Mouse (Mus musculus) spleen, postnatal 10 days (tissue): ENCODE data around the gene Arap1.

Experiments
- DNase-seq, 2 experiments: peaks; one replicate each; pipeline ENCODE4 v3.0.0; 2021 to 2022; ENCODE audit warnings: low spot score in 2 of 2

Arap1 gene

GRCm38 (mm10) chr7:101326006-101326405, 21.9 kb upstream of the Arap1 start:
- no peak for DNase-seq

GRCm38 (mm10) chr7:101327263-101327662, 20.6 kb upstream of the Arap1 start:
- DNase-seq, result no peak

- no peak for DNase-seq
These were observed 20.1 kb upstream of the Arap1 start for GRCm38 (mm10) chr7:101327786-101328185.

- no peak for DNase-seq
These were observed 19.2 kb upstream of the Arap1 start for GRCm38 (mm10) chr7:101328621-101329158.

GRCm38 (mm10) chr7:101329606-101330005, 18.3 kb upstream of the Arap1 start:
- no peak for DNase-seq

GRCm38 (mm10) chr7:101330074-101330840, 17.6 kb upstream of the Arap1 start:
- DNase-seq, result no peak

DNA sequence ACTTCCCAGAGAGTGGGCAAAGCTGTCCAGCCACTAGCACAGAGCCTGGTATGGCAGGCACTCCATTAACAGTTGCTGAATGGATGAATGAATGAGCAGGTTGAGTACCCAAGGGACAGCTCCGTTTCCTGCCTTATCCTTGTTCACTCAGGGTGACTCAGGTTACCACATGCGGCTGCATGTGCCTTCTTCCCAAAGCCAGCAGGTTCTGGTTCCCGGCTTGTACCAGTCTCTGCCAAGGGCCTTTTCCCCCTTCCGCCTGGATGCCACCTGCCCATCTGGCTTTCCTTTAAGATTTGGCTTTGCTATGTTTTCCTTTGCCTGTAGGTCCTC, 17.1 kb upstream of the Arap1 start:
- no peak for DNase-seq

DNA sequence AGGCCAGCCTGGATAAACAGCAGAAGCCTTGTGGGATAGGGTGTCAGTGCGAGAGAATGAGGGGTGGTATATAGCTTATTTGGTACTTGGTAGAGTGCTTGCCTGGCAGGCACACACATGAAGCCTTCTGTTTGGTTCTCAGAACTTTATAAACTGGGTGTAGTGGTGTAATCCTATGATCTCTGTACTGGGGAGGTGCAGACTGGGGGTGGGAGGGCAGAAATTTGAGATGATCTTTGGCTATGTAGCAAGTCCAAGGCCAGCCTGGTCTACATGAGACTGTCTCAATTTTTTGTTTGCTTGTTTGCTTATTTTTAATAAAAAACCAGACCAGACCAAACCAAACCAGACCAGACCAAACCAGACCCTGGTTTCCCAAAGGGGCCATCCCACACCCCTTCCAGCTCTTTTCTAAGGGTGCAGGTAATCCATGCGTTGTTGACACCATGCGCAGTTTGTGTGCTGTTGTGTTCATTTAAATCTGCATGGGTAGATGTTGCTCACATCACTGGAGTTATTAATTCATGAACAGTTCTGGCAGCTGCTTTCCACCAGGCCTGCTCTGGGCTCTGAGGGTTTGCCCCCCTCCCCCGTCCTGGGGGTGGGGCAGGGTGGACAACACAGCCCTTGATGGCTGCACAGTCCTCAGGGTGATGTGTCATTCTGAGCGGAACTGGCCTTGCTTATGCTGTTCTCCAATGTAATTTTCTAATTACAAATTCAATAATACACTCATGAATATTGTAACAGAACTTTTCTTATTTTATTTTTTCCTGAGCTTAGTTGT, 15.6 kb upstream of the Arap1 start:
- no peak for DNase-seq

GRCm38 (mm10) chr7:101335228-101335627, 12.6 kb upstream of the Arap1 start:
- DNase-seq, result no peak

DNA sequence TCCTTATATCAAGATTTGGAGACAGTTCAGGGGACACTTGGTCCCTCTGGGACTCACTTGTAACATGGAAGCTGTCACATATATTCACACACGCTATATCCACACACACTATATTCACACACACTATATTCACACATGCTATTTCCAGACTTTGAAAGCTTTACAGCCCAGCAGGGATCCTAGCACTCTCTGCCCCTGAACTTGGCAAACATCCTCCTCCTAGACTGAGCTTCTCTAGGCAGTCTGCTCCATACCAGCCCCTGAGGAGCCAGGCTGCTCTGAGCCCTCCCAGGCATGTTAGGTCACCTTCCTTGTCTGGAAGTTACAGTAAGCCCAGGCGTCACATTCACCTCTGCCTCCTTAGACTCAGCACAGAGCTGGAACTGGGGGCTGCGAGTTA, 11.2 kb upstream of the Arap1 start:
- no peak for DNase-seq

DNA sequence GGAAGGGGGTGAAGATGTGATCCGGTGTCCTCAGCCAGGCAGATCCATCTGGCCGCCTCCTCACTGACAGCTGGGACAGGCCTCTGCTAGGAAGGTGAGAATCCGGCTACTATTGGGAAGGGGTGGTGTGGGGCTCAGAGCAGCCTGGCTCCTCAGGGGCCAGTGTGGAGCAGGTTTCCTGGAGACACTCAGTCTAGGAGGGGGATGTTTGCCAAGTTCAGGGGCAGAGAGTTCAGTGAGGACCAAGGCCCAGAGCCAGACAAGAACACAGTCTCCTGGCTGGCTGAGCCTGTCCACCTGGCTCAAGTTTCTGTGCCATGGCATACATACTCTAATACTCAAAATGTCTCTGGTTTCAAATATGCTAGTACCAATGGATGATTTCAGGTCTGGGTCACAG, 10.5 kb upstream of the Arap1 start:
- no peak for DNase-seq

- no peak for DNase-seq
These were observed 6.5 kb upstream of the Arap1 start for GRCm38 (mm10) chr7:101341405-101341804.

DNA sequence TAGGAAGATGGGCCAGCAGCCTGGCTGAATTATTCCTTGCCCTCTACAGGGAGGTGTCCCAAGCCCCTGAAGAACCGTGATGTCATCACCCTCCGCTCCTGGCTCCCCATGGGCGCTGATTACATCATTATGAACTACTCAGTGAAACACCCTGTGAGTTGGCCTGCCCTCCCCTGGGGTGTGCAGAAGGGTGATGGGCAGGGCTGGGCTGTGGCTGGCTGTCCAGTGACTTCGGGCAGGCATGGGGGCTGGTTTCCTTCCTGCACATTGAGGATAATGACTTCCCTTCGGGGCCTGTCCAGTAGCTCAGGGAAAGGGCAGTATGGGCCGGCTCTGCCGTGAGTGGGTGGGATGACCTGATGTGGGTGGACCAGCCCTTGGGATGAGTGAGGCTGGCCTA, 4.7 kb upstream of the Arap1 start:
- DNase-seq, result no peak

- DNase-seq, result no peak
These were observed 3.0 kb upstream of the Arap1 start for GRCm38 (mm10) chr7:101344892-101345291.

GRCm38 (mm10) chr7:101346991-101347390, 876 bp upstream of the Arap1 start:
- DNase-seq, result no peak

- no peak for DNase-seq
These were observed 445 bp downstream of the Arap1 start for GRCm38 (mm10) chr7:101348312-101348711.

DNA sequence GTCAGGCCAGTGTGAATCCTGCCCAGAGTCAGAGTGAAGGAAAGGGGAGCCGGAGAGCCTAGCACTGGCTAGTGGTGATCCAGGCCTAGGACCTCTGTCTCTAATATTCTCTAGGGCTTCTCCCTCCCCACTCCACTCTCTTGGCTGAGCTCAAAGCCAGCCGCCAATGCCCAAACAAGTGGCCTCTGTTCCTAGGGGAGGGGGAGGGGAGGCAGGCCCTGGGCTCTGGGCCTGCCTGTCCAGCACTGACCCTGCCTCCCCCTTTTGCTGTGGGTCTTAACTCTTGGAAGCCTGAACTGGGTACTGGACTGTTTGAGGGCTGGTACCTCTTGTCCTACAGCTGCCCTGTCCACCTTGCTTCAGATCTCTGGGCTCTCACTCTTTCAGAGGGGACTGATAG, 2.0 kb downstream of the Arap1 start:
- no peak for DNase-seq

- DNase-seq, result no peak
These were observed 4.5 kb downstream of the Arap1 start for GRCm38 (mm10) chr7:101352404-101352803.

GRCm38 (mm10) chr7:101354423-101354822, 6.6 kb downstream of the Arap1 start:
- DNase-seq, result no peak

- no peak for DNase-seq
These were observed 7.8 kb downstream of the Arap1 start for GRCm38 (mm10) chr7:101355551-101356100.

DNA sequence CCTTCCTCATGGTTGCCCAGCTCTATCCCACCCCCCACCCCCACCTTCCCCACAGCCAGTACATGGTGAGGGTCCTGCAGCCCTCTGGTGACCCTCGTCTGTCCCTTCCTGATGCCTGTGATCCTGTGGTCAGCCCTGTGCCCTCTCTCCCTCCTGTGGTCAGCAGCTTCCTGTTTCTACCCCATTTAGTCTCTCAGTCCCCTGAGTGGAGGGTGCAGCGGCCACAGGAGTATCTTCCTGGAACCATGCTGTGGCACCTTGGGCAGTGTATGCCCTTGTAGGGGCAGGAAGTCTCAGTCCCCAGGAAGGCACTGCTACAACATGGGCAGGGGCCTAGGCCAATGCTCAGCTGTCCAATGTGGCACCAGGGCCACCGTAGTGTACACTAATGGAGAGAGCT, 9.0 kb downstream of the Arap1 start:
- DNase-seq, result no peak

DNA sequence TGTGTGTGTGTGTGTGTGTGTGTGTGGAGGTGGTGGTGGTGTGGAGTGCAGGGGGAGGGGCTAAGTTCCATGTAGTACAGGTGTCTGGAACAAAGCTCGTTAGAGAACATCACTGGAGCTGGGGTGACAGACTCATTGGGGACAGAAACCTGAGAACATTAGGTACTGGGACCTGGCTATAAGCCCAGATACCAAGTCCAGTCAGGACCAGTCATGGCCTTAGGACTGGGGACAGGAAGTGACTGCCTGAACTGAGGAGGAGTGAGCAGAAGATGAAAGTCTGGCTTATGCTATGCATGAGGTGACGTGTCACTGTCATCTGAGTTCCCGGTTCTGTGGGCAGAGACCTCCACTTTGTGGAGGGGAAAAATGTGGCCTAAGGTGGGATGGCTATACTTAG, 12.5 kb downstream of the Arap1 start:
- no peak for DNase-seq

DNA sequence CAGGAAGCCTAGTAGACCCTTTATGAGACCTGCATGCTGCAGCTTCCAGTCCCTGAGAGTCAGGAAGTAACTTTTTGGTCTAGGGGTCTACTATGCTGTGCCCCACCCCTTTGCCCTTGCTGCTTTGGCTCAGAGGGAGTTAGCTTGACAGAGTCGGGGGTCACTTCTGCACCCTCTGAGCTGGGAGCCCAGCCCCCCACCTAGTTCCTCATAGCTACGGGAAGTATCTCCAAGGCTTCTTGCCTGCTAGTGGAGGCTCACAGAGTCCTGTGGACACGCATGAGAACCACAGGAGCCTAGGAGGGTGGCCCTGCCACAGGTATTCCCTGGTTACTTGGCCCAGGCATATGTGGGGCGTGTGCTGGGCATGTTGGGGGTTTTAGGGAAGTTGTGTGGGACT, 13.2 kb downstream of the Arap1 start:
- no peak for DNase-seq
